Mouse (Mus musculus) MN1 (cell line): Measurements from ENCODE around the gene Asic2.
"Not testable (repeated sequence)": the region's sequence is repeated elsewhere in the genome, so short reads cannot be mapped to it uniquely, and the experiment has no call there.

Experiments used
- DNase-seq: peaks from one replicate; pipeline ENCODE4 v3.0.0-alpha.2; 2016; ENCODE audit warnings: low spot score

Gene Asic2

DNA sequence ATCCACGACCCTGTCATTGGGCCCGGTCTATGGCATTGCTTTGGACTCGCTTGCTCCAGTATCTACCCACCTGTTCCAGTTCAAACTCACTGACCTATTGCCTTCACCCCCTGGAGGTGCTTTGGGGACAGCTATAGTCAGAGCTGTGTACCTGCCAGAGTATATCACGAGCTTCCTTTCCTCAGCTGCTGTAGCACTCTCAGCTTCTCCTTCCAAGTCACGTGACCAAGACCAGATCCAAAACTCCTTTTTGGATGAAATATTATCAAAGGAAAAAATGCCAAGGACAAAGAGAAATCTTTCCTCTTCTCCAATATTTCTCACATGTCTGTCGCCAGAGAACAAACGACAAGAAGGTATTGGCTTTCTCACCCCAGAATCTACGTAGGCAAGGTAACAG is 645.8 kb downstream of the Asic2 start:
- DNase-seq, result no peak

DNA sequence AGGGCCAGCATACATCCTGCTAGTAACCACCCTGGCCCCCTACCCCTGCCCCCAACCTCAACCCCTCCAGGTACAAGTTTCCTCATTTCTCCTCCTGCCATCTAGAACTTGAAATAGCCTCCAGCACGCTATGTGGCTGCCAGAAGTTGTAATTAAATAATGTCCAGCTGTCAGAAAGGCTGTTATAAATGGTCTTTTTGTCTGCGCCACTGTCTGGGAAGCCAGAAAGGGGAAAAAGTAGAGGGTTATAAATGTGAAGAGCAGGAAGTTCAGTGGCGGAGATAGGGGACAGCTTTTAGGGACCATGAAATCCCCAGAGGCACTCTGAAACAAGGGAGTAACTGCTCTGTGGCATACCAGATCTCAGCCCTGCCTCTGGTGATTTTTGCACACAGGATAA is 678.2 kb downstream of the Asic2 start:
- DNase-seq, result no peak

DNA sequence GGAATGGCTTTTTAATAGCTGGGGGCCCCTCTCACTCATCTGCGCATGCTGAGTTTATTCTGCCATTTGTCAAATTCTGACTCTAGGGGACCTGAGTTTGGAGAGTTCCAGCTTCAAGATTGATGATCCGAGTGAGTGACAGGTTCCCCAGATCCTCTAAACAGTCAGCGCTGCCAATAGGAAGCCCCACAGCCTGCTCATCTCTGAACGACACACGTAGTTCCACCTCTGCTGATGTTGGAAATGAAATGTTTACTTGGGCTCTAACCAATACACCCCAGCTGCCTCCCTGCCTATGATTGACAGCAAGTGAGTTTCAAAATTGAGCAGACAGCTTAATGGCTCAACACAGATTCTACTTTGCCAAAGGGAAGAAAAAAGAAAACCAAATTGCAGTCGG is 685.1 kb downstream of the Asic2 start:
- no peak for DNase-seq

DNA sequence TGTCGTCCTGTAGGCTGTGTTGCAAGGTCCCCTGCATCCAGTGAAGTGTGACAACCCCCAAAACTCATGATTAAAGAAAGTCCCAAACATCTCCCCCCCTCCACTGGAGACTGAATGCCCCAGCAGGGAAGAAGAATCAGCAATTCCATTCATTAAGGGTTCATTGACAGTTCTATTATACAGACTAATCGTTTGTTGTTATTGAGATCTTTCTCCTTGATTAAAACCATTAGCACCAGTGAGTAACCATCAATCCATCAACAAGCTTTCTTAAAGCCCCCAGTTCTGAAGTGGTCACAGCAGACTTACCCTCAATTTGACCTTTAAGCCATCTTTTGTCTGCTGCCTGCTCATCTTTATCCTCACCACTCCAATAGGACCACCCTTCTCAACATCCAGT is 688.2 kb downstream of the Asic2 start:
- DNase-seq, result no peak

DNA sequence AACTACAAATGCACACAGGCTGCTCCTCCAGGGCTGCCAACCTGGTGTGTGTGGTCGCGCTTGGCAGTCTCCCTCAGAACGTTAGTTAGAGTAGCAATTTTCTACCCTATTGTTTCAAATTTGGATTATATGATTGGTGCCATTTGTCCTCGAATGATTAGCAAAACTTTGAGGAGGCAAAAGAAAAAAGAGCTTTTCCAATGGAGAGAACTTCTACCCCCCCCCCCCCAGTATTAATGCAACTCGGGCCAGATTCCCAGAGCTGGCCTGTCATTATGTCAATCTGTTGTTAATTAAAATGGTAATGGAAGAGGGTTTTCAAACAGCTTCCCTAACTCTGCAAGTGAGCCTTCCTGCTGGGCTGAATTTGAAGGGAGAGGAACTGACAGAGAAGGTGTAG is 690.9 kb downstream of the Asic2 start:
- DNase-seq, result no peak

DNA sequence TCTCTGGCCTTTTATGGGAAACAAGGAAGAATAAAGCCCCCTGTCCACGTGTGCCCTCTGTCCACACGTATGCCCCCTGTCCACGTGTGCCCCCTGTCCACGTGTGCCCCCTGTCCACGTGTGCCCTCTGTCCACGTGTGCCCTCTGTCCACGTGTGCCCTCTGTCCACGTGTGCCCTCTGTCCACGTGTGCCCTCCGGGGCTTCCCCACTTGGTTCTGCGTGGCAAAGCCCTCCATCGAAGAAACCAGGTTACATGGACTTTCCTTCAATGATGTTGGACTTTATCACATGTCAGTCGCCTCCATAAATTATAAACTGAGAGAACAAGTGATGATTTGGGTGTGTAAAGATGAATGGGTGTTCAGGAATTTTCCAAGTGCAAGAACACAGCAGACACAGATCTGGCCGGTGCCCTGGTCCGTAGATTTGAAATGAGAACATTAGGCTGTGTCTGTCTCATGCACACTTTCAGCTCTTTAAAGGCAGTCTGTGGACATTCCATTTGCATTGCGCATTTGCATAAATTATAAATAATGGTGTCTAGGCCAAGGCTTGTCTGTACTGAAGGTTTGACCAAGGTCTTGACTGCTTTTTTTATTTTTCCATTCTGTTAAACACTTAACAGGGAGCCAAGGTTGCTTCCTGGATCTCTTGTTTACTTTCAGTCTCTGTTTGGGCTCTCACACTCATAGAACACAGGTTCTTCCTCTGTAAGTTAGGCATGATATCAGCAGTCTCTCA is 695.4 kb downstream of the Asic2 start:
- no peak for DNase-seq

DNA sequence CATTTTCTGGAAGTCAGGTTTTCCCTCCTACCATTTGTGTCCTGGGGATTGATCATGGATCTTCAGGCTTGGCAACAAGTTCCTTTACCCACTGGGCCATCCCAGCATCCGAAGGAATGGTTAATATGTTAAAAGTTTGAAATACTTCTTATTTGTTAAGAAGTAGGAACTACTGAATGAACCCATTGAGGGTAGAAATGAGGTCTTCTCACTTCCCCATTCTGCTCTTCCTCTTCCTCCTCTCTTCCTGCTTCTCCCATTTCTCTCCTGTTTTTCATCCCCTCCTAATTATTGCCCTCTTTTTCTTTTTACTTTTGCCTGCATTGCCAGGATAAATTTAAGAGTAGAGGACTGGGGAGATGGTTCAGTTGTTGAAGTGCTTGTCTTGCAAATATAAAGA is 696.8 kb downstream of the Asic2 start:
- DNase-seq, result no peak

DNA sequence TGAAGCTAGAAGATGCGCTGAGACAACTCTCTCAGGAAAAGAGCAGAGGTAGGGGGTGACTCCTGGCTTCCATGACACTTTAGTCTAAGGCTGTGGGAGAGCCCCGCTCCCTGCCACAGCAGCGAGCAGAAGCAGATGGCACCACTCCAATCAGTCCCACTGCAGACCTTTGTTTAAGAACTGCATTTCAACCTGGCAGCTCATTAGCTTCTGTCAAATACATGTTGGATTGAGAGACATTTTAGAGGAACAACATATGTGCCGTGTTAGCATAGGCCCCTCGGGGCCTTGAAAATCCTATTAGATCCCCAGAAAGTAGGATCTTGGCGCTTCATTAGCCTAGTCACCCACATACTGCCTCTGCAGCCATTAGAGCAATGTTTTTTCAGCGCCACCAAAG is 697.7 kb downstream of the Asic2 start:
- no peak for DNase-seq

DNA sequence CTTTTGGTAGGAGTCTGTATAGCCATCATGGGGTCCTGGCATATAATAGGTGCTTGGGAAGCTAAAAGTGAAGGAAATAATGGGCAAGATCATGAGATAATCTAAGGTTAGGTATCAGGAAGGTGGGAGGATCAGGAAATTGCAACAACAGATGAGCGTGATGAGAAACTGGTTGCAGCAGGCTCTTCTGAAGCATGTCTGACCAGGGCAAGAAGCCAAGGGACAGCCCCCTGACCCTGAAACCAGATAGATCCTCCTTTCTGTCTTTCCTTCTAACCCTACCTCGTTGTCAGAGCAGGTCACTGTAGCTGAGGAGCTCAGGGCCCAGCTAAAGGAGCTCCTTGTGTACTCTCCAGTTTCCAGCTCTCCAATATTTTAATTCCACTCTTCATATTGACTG is 704.5 kb downstream of the Asic2 start:
- DNase-seq, result no peak

DNA sequence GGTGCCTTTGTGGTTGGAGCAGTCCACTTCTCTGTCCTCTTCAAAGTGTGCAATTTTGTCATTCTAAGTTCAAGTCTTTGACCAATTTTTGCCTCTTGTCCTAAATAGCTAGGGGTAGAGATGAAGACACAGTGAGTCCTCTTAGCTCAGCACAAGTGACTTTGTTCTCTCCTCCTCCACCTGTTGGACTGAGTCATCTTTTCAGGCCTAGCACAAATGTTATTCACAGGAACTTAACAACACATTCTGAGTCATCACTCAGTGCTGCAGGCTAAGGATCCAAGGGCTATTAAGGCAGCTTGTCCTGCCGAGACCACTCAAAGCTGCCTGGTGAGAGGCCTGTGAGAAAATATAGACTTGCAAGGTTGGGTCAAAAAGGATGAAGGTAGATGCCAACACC is 705.1 kb downstream of the Asic2 start:
- DNase-seq, result no peak

DNA sequence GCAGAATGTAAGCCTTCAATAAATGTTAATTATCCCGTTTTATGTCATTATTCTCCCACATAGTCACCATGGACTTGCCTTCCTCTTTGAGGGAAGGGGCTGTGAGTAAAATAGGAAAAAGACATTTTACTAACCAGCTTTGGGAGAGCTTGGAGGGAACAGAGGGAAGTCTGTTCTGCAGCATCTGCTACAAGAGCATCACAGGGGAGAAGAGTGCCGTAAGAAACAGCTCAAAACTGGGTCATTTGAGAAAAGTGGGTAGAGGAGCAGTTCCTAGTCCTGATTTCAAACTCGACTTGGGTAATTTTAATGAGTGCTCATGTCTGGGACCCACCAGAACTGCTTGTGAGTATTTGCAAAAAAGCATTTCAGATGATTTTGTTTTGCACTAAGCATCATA is 707.0 kb downstream of the Asic2 start:
- DNase-seq, result no peak

DNA sequence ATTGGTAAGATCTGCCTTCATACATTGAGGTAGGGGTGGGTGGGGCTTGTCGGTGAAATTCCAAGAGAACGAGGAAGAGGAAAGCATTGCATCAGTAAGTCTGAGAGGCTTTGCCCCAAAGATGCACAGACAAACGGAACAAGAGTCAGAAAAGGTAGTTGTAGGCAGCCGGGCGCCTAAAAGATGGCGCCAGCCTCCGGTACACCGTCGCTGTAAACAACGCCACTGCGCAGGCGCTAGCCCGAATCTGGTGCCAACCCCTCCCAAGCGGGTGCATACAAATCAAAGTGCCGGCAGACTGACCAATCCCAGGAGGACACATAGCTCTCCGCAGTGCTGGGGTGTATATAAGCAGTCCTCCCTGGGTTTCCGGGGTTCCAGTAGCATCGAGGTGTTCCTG is 727.1 kb downstream of the Asic2 start:
- DNase-seq, result not testable (repeated sequence)

DNA sequence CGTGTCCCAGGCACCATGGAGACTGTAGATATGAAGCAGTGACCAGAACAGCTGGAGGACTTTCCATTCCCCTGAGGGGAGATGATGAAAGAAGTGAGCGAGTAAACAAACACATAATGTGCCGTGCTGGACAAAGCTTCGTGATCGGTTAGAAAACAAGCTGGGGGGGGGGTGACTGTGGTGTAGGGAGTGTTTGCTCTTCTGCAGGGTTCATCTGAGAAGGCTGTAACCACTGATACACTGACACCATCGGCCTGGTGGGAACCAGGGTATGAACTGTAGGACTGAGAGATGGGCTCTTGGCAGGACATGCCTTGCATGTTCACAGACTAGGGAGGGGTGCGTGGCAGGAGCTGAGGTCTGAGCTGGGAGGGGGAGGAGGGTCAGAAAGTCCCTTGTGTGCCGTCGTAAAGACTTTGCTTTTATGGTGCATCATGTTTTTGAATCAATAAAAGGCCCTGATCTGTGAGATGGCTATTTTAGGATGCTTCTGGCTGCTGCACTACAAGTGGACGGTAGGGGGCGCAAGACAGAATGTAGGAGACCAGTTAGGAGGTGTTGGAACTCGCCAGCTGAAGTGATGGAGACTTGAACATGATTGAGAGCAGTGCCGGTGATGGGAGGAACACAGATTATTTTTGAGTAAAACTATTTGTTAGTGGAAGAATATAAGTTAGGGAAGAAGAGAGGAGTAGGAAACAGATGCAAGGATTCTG is 728.1 kb downstream of the Asic2 start:
- no peak for DNase-seq

DNA sequence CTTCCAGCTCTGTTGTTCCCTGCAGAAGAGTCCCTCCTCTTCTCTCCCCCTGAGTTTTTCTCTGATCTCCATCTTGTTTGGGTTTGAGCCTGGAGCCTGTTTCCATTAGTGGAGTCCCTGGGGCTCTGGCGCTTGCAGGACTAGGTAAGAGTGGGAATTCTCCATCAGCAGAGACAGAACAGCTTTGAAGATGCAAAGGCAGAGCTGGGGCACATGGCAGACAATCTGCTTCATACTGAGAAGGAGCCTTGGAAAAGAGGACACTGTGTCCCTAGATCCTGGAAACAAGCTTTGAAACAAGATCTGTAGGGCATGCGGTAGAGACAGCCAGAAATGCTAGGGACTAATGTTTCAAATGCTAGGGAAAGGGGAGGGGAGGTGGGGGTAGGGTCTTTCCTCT is 729.2 kb downstream of the Asic2 start:
- no peak for DNase-seq

DNA sequence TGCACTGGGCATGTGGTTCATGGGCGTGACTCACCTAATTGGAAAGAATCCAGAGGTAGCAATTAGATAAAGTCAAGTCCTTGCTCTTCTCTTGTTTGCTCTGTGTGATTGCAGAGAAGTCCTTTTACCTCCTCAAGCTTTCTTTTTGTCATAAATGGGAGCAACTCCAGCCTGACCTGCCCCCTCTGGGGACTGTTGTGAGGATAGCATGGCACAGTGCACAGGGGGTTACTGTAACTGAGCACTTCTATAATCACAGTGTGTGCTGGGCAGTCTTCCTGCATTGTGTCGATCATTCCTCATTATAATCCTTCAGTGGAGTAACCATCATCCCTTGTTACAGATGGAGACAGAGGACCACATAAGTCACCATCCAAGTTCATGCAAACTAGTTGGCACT is 732.2 kb downstream of the Asic2 start:
- DNase-seq, result no peak

DNA sequence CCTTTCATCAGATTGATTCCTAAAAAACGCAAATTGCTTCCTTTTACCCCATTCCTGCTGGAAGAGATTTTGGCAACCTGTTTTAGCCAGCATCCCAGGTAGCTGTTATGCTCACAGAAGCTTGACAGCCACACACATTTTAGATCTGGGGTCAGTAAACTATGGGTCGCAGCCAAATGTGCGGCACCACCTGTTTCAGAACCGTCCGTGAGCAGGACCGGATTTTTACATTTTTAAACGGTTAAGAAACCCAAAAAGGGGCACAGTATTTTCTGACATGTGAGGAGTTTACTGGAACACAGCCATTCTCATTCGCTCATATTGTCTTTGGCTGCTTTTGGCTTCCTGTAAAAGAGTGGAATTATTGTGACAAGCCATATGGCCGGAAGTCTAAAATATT is 744.9 kb downstream of the Asic2 start:
- no peak for DNase-seq

DNA sequence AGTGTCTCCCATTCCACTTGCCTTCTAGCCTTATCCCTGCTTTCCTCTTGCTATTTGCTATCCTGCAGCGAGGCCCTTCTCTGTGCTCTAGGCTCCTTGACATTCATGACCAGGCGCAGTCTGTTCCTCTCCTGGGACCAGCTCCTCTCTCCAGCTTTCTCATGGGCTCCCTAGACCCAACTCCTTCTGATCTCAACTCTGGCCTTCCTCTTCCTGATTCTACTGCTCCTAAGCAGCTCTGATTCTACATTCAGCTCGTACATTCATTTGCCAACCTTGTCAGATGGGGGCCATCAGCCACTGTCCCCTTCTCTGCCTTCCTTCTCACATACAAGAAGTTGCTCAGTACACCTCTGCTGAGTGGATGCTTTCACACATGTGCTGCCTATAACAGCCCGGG is 747.5 kb downstream of the Asic2 start:
- no peak for DNase-seq

DNA sequence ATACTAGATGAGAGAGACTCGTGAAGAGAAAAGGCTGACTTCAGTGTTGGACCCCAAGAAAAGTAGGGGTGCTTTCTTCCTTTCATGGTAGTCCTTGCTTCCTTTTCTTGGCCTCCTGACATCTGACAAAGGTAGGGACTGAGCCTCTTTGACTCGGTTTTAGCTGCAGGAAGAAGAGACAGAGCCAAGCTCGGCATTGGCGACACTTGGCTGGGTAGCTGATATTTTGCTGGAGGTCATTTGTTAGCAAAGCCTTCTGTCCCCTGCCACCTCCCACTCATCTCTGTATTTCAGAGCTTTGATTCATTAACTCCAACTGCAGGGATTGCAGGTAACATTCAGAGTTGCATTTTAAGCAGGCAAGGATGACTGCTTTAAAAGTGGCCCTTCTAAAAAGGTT is 762.8 kb downstream of the Asic2 start:
- no peak for DNase-seq

DNA sequence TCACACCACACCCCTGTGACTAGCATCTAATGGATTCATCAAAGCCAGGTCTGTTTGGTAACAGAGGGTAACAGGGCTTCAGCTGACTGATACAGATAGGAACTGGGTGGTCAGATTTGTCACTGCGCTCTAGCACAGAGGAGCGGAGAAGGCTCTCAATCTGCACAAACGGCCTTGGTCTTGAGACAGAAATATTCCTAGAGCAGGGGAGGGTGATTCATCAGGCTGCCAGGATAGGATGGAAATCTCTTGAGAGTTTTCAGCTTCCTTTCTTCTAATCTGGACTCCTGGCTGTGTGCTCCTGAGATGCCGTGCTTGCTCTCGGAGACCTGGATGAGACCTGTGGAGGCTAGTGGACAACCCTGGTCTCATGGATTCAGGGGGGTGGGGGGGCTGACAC is 765.7 kb downstream of the Asic2 start:
- DNase-seq, result no peak

DNA sequence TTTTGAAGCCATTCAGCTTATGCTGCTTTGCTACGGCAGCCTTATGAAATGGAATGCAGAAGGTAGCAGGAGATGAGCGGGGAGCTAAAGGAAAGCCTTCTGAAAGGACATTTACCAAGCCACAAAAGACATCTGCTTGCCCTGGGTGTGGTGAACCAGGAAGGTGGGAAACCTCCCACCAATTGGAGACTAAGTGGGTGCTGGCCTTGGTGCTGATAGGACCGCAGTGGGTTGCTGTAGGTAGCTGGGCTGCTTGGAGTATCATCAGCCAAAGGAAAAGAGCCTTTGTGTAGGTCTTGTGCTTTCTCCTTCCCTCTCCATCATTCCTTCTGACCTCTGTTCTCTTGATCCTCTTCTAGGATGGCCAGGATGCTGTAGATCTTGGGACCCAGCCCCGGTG is 774.4 kb downstream of the Asic2 start:
- DNase-seq, result no peak

DNA sequence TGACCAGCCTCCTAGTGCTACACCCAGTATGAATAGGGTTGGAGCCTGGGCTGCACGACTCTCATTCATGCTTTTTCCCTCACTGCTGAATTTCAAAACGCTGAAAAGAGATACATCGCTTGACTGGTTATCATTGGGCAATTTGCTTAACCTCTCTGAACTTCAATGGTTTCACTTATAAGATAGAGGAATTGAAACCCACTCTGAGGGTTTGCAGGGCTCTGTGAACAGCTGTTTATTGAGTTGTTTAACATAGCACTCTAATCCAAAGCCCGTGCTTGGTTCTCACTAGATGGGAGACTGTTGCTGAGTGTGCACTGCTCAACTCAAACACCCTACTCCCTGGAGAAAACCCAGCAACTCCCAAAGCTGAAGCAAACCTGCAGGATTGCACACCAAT is 776.1 kb downstream of the Asic2 start:
- DNase-seq, result no peak

DNA sequence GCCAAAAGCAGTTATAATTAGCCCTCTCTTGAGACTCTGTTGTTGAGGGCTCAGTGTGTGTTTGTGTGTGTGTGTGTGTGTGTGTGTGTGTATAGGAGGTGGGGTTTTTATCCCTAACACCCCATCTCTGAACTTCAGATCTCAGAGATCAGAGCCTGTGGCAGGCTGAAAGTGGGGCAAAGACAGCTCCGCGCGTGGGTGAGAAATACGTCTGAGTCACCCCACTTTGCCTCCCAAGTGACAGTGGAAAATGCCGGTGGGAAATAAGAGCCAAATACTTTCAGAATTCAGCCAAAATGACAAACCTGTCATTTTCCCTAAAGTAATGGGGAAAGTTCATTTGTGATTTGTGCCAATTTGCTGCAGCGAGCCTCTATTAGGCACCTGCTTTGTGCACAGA is 779.2 kb downstream of the Asic2 start:
- no peak for DNase-seq

DNA sequence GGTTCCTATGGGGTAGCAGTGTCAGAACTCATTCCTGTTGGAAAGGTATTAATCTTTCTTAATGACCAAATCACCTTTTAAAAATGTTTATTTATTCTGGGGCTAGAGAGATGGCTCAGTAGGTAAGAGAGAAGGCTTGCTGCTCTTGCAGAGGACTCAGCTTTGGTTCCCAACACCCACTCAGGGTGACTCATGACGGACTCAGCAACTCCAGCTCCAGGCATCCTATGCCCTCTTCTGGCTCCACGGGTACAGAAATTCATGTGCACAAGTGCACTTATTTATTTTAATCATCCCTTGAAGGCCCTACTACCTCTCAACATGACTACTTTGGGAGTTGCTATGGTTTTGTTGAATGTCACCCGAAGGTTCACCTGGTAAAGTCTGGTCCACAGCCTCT is 780.4 kb downstream of the Asic2 start:
- DNase-seq, result no peak

DNA sequence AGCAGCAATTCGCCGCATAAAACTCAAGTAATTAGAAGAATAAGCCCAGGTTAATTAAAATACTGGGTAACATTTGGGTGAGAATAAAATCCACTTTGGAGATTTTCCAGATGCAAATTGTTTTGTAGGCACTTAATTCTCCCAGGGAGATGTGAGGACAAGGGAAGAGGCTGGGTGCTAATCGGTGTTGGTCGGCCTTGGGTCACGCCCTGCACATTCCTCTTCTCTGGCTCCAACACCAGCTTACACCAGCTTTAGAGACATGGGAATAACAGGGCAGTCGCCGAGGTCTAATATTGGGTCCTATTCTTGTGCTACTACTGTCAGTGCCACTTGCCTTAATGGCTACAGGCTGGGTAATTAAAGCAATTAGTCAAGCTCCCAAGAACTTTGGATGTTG is 783.5 kb downstream of the Asic2 start:
- DNase-seq, result no peak
